Mouse (Mus musculus) megakaryocyte, embryonic 14.5 days (primary cell): ENCODE data around the gene Mllt6.
"Not testable (repeated sequence)": the region's sequence is repeated elsewhere in the genome, so short reads cannot be mapped to it uniquely, and the experiment has no call there.

ENCODE experiments used
- FLI1 ChIP-seq: IDR thresholded peaks from 2 replicates; pipeline ENCODE4 v1.6.1; 2012; ENCODE audit warnings: low read length, inconsistent platforms, mixed read lengths
- GATA1 ChIP-seq: IDR thresholded peaks from 3 replicates; pipeline ENCODE4 v1.6.1; 2012; ENCODE audit warnings: mixed read lengths, low read length, inconsistent platforms, borderline replicate concordance

DNA sequence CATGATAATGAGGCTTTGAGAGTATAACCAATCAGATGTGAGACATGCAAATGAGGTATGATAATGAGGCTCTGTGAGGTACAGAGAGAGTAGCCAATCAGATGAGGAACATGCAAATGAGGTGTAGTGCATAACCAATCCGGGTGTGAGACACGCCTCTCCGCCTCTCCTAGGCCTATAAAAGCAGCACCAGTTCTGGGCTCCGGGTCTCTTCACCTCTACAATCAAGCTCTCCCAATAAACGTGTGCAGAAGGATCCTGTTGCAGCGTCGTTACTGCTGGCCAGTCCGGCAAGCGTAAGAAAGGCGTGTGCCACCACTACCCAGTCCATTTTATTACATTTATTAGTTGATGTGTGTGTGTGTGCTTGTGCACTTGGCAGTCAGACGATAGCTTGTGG, 9.8 kb upstream of the Mllt6 start:
- not testable (repeated sequence) for TF ChIP-seq FLI1, GATA1
